Mouse (Mus musculus) R1 (cell line): ENCODE measurements at regions not wholly inside any gene's neighbourhood (a gene's known extent, or its start where the extent isn't known, plus 50 kb on each side); places are given as distances from the start of the nearest gene placed in this dataset.

ENCODE experiments used
- DNase-seq: peaks from one replicate; pipeline ENCODE4 v3.0.0-alpha.2; 2018; ENCODE audit warnings: low read depth, low spot score

- no peak for DNase-seq
Observed at GRCm38 (mm10) chr16:66579551-66579950, 764.5 kb downstream of the Vgll3 start.

DNA sequence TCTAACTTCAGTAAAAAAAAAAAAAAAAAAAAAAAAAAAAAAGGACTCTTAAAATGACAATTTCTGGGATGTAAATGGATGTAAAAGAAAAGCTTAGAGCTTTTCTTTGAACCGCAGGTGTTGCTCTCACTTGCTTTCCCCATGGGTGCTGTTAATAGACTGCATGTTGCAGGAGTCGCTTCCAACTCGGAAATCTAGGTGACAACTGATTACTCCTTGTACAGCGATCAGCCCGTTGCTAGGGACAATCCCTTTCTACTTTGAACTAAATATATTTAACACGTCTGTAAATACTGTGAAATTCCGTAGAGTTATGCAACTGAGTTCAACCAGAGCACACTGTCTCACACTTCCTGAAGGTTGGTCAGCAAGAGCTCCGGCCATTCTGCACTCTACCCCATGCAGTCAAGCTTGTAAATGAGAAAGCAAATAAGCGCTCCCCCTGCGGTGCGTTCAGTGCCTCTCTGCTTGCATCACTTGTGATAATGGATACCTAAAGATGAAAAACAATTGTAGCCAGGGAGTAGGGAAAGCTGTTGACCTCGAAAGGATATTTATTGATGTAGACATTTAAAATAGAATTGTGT, 770.7 kb downstream of the Vgll3 start:
- DNase-seq: peak; percentile 65

- DNase-seq: peak; percentile 10
Observed at GRCm38 (mm10) chr16:66602211-66602610, 787.2 kb downstream of the Vgll3 start.

- no peak for DNase-seq
Observed at GRCm38 (mm10) chr16:66602686-66603085, 787.6 kb downstream of the Vgll3 start.

GRCm38 (mm10) chr16:66603825-66604224, 788.8 kb downstream of the Vgll3 start:
- no peak for DNase-seq
